Mouse (Mus musculus) E14TG2a.4 (cell line): Measurements from ENCODE around the gene Klk10.

Source experiments
- CTCF ChIP-seq: conservative IDR thresholded peaks from 2 replicates; pipeline ENCODE4 v1.5.1; 2014; ENCODE audit warnings: low read length
- NANOG ChIP-seq: IDR thresholded peaks from 2 replicates; pipeline ENCODE4 v1.6.1; 2014; ENCODE audit warnings: borderline replicate concordance, low read length, mixed read lengths
- POU5F1 ChIP-seq: IDR thresholded peaks from 2 replicates; pipeline ENCODE4 v1.6.1; 2014; ENCODE audit warnings: low read length, borderline replicate concordance

GRCm38 (mm10) chr7:43780241-43780640 is 594 bp upstream of the Klk10 start:
- TF ChIP-seq CTCF (no peak), POU5F1 (no peak), NANOG (no peak)
